Mouse (Mus musculus) hindbrain, postnatal 0 days (tissue): Measurements from ENCODE around the gene Tesmin. TPM values are rescaled to one million over a fixed set of nuclear protein-coding genes. Genes with fewer than 3 reads are reported as not detected.

Source experiments
- ATAC-seq: fragments of 200-750 bp; cut with Nextera tagmentation; 2 replicates; pipeline ENCODE4 v1.8.0; 2017; ENCODE audit warnings: mild to moderate bottlenecking, moderate TSS enrichment, moderate library complexity
- DNase-seq: peaks from one replicate; pipeline ENCODE4 v3.0.0-alpha.2; 2015; ENCODE audit warnings: low spot score
- H3K27ac ChIP-seq: fragments of 300-500 bp; sonication (generic); 2 replicates; pipeline ENCODE4 v1.5.1; 2014; ENCODE audit warnings: mild to moderate bottlenecking
- H3K27me3 ChIP-seq: fragments of 300-500 bp; sonication (generic); 2 replicates; pipeline ENCODE4 v1.6.1; 2014; ENCODE audit warnings: low read length, mixed read lengths; ENCODE audit not compliant: insufficient read depth
- H3K36me3 ChIP-seq: fragments of 300-500 bp; sonication (generic); 2 replicates; pipeline ENCODE4 v1.6.1; 2014; ENCODE audit warnings: low read length, mixed read lengths; ENCODE audit not compliant: insufficient read depth
- H3K4me1 ChIP-seq: fragments of 300-500 bp; sonication (generic); 2 replicates; pipeline ENCODE4 v1.6.1; 2014; ENCODE audit warnings: antibody characterized with exemption, low read length, mixed read lengths; ENCODE audit not compliant: insufficient read depth
- H3K4me2 ChIP-seq: fragments of 300-500 bp; sonication (generic); 2 replicates; pipeline ENCODE4 v1.6.1; 2014; ENCODE audit warnings: low read depth, mild to moderate bottlenecking, low read length, moderate library complexity, mixed read lengths
- H3K4me3 ChIP-seq: fragments of 300-500 bp; sonication (generic); 2 replicates; pipeline ENCODE4 v1.5.1; 2014; ENCODE audit warnings: low read length
- H3K9ac ChIP-seq: fragments of 300-500 bp; sonication (generic); replicated peaks from 2 replicates; pipeline ENCODE4 v1.6.1; 2014; ENCODE audit warnings: mild to moderate bottlenecking, low read length, moderate library complexity, mixed read lengths
- H3K9me3 ChIP-seq: fragments of 300-500 bp; sonication (generic); 2 replicates; pipeline ENCODE4 v1.6.1; 2016; ENCODE audit warnings: low read length, mixed read lengths
- CTCF ChIP-seq: IDR thresholded peaks from 2 replicates; pipeline ENCODE4 v1.5.1; 2016; ENCODE audit warnings: antibody characterized with exemption, control low read depth, low read depth
- WGBS: fragments of 180-500 bp; shearing (Covaris S2); extraction: QIAGEN DNeasy Blood & Tissue Kit; methylation state at CpG from one replicate; pipeline ENCODE4 v1.1.7; 2014; 5-methylcytosine and 5-hydroxymethylcytosine counted together
- polyA plus RNA-seq: library from polyadenylated mRNA; unstranded; fragments of >200 nt; fragmentation: Nextera tagmentation; extraction: Ambion mirVana; gene quantifications from 2 replicates; pipeline ENCODE4 v1.2.1, GENCODE M21; 2015
- total RNA-seq: library from RNA; depleted of rRNA; stranded (reverse); fragments of >200 nt; gene quantifications from 2 replicates; pipeline ENCODE4 v1.2.3, GENCODE M21; 2014

Gene Tesmin
- total and polyA plus RNA-seq, 2 experiments from 2014 or later, result 1.1 to 1.3 TPM

DNA sequence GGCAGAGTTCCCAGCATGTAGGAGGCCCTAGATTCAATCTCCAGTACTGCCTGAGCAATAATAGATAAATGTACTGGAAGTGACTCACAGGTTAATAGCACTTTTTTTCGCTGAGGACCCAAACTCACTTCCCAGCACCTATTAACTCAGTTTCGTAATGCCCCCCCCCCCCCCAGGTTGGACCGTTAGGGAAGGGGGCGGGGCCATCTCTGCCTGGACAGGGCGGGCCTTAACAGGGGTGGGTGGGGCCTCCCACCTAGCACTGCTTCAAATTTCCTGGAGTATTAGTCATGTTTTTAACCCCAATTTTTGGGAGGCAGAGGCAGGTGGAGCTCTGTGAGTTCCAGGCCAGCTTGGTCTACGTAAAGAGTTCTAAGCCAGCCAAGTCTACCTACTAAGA lies 596 bp upstream of the Tesmin start:
- H3K36me3 ChIP-seq, result no peaks in the 10 kb centered on the region; the same call in 1 of the 2 replicates
- no peaks in the 10 kb centered on the region for H3K9me3 ChIP-seq
- WGBS, result 73% methylated on average over 6 of the region's 6 CpGs
- no peak overlapping the region for H3K4me2 ChIP-seq
- no peak overlapping the region for H3K4me3 ChIP-seq
- TF ChIP-seq CTCF, result no peak
- peaks cover 3% of the 10 kb centered on the region; the same call in 1 of the 2 replicates for H3K4me1 ChIP-seq
- H3K9ac ChIP-seq, result no peak overlapping the region
- H3K27me3 ChIP-seq, result no peaks in the 10 kb centered on the region
- no peak overlapping the region for H3K27ac ChIP-seq
- ATAC-seq (no peak), DNase-seq (no peak)

DNA sequence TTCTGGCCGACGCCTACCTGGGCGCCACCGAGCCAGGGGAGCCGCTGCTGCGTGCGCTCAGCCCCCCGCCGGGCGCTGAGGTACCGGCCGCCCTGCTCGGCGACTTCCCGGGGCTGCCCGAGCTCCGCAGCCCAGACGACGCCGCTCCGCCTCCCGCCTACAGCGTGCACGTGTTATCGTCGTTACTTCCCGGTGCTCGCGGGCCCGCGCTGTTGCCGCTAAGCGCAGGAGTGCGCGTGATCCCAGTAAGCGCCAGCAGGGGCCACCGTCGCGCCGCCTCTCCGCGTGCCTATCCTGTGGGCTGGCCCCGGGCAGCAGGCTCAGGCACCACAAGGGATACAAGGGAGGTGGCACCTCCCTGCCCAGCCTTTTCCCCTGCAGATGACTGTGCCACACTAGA lies 432 bp downstream of the Tesmin start:
- TF ChIP-seq CTCF, result peak; percentile 80
- under 1% methylated on average over 43 of the region's 43 CpGs for WGBS
- ATAC-seq (peak; percentile 93), DNase-seq (peak; percentile 90)
- no peaks in the 10 kb centered on the region for H3K9me3 ChIP-seq
- H3K27me3 ChIP-seq, result no peaks in the 10 kb centered on the region
- H3K4me3 ChIP-seq, result peak overlapping the region; percentile 46
- H3K9ac ChIP-seq, result peak overlapping the region; percentile 57
- H3K4me1 ChIP-seq, result peaks cover 3% of the 10 kb centered on the region; the same call in 1 of the 2 replicates
- peak overlapping the region; percentile 77 for H3K4me2 ChIP-seq
- peak overlapping the region; percentile 74 for H3K27ac ChIP-seq
- no peaks in the 10 kb centered on the region; the same call in 1 of the 2 replicates for H3K36me3 ChIP-seq

DNA sequence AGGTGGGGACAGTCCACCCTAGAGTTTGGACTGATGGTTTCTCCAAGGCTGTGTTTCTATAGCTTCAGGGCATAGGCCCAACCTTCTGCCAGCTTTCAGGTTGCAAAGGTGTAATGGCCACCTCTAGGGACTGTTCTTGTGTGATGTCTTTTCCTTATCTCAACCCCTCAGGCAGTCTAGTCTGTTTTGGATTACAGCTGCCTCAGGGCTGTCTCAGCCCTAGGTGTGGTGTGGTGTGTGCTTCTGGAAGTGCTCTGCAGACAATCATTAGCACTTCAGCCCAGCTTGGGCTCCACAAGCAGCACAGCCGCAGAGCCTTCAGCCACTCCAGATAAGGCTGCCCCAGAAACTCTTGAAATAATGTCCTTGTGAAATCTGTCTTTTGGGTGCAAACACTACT lies 3.7 kb downstream of the Tesmin start:
- WGBS, result 96% methylated on average over 1 of the region's 1 CpGs
- no peak overlapping the region for H3K27ac ChIP-seq
- no peak overlapping the region for H3K4me2 ChIP-seq
- no peak for DNase-seq
- H3K9me3 ChIP-seq, result no peaks in the 10 kb centered on the region
- ATAC-seq, result no peak
- no peak overlapping the region for H3K4me3 ChIP-seq
- no peaks in the 10 kb centered on the region for H3K27me3 ChIP-seq
- TF ChIP-seq CTCF, result no peak
- no peaks in the 10 kb centered on the region for H3K36me3 ChIP-seq
- H3K9ac ChIP-seq, result no peak overlapping the region
- peaks cover 3% of the 10 kb centered on the region; the same call in 1 of the 2 replicates for H3K4me1 ChIP-seq

DNA sequence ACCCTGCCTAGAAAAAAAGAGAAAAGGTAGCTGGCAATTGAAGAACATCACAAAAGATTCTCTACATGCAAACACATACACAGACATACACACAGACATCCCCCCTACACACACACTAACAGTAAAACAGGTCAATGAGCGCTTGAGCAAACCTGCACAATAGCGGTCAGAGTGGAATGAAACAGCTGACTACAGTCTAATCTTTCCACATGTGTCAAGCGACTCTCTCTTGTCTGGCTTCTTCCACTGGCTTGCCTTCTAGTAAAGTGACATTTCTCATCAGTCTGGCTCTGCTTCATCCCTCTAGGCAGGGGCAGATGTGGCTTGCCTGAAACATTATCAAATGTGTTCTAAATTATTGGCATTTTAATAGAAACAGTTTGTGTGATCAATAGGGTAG lies 5.6 kb downstream of the Tesmin start:
- no peak overlapping the region for H3K27ac ChIP-seq
- H3K36me3 ChIP-seq, result no peaks in the 10 kb centered on the region
- no peaks in the 10 kb centered on the region for H3K9me3 ChIP-seq
- H3K4me1 ChIP-seq, result peaks cover 2% of the 10 kb centered on the region; the same call in 1 of the 2 replicates
- H3K9ac ChIP-seq, result no peak overlapping the region
- H3K4me3 ChIP-seq, result no peak overlapping the region
- no peaks in the 10 kb centered on the region for H3K27me3 ChIP-seq
- no peak for DNase-seq
- H3K4me2 ChIP-seq, result no peak overlapping the region
- WGBS, result 82% methylated on average over 3 of the region's 3 CpGs
- no peak for TF ChIP-seq CTCF
- no peak for ATAC-seq

DNA sequence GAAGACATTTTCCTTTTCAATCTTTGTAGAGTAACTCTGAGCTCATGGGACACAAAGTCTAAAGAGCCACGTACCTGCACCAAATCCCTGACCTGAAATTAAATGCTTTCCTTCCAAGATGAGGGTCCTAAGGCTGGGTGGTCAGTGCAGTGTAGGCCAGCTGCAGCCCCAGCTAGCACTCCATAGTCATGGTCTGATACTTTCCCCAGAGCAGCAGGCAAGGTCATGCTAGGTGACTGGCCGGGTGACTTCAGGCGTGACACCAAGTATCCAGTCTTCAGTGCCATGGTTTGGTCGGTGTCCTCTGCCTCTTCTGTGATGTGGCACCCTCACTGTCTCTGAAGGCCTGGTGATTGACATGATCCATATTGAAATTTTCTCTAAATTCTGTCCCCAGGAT lies 11.4 kb downstream of the Tesmin start:
- ATAC-seq (no peak), DNase-seq (no peak)
- no peaks in the 10 kb centered on the region for H3K9me3 ChIP-seq
- 89% methylated on average over 4 of the region's 4 CpGs for WGBS
- H3K36me3 ChIP-seq, result no peaks in the 10 kb centered on the region
- H3K4me3 ChIP-seq, result no peak overlapping the region
- H3K27ac ChIP-seq, result no peak overlapping the region
- H3K27me3 ChIP-seq, result no peaks in the 10 kb centered on the region
- H3K4me2 ChIP-seq, result no peak overlapping the region
- H3K4me1 ChIP-seq, result no peaks in the 10 kb centered on the region
- H3K9ac ChIP-seq, result no peak overlapping the region
- TF ChIP-seq CTCF, result no peak

DNA sequence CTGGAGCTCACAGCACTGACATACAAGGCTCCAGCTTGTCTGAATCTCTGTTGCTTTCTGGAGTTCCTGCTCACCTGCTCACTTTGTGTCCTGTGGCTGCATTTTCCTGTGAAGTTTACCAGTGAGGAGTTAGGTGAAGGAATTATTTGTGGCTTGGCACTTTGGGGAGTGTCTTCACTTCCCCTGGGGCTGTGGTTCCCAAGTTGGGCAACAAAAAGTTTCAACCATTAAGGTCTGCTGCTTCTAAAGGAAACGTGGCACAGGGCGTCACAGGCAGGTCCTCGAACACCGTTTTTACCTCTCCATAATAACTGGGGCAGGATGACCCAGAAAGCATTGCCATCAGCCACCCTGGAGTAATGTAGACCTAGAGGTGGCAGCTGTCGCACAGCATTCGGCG lies 12.8 kb downstream of the Tesmin start:
- Histone ChIP-seq H3K9ac (no peak overlapping the region), H3K9me3 (no peaks in the 10 kb centered on the region), H3K4me3 (no peak overlapping the region), H3K27ac (no peak overlapping the region), H3K27me3 (no peaks in the 10 kb centered on the region), H3K4me2 (no peak overlapping the region), H3K4me1 (no peaks in the 10 kb centered on the region), H3K36me3 (no peaks in the 10 kb centered on the region)
- TF ChIP-seq CTCF, result no peak
- 66% methylated on average over 7 of the region's 7 CpGs for WGBS
- ATAC-seq, result no peak
- DNase-seq, result no peak

DNA sequence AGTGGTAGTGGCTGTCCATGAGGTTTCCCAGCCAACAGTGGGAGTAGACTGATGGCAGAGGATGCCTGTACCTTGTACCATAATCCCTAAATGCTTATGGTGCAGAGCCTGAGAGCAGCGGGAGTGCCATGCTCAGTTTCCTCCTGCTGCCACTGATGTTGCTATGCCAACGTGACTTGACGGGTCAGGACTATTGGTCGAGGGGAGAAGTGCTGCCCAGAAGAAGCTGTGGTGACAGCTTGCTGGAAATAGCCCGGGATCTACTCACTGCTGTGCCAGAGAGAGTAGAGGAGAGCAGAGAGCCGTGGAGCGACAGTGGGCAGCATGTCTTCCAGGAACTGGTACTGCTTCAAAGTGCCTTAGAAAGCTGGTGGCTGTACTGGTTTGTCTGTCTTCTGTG lies 13.3 kb downstream of the Tesmin start:
- H3K4me1 ChIP-seq, result no peaks in the 10 kb centered on the region
- H3K36me3 ChIP-seq, result no peaks in the 10 kb centered on the region
- no peak overlapping the region for H3K4me3 ChIP-seq
- no peaks in the 10 kb centered on the region for H3K9me3 ChIP-seq
- H3K9ac ChIP-seq, result no peak overlapping the region
- ATAC-seq, result peak; percentile 80
- 41% methylated on average over 7 of the region's 7 CpGs for WGBS
- no peak overlapping the region for H3K4me2 ChIP-seq
- no peak overlapping the region for H3K27ac ChIP-seq
- H3K27me3 ChIP-seq, result no peaks in the 10 kb centered on the region
- 0 out of 2 replicates have a peak, but pooled peaks have one; percentile 5 for TF ChIP-seq CTCF
- DNase-seq, result peak; percentile 53
